Comparison of ENCODE assay signal across 25 mouse cellular contexts in the genomic region with DNA sequence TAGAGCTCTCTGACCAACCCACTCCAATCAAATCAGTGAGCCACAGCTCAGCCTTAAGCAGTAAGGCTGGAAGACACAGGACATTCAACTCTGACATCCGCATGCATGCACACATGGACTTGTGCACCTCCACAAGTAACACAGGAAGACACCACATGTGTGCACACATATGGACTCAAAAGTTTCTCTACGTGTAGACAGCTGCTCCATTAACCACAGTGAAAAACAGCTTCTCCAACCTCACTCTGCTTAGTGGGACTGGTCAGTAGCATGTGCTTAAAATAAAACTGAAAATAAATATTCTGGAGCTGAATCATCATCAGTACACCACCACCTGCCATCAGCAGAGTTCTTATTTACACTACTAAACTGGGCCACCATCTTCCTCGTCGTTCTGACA.
"Had no signal": no experiment of that assay in that cellular context is flagged by ENCODE, and none has a peak within 500 bp of the region (broad histone marks: within the 10 kb centered on the region; RNA-seq: fewer than 3 reads in every experiment).

No protein-coding gene starts in this region.

- H3K4me3 ChIP-seq: heart, embryonic 10.5 days; heart, embryonic 12.5 days; hindbrain, embryonic 10.5 days; hindbrain, embryonic 12.5 days; kidney, embryonic 15.5 days; layer of hippocampus, adult 2 months; limb, embryonic 13.5 days; limb, embryonic 15.5 days; liver, embryonic 12.5 days had no signal

- H3K9me3 ChIP-seq: heart, embryonic 10.5 days; heart, embryonic 12.5 days; hindbrain, embryonic 10.5 days; hindbrain, embryonic 12.5 days; kidney, embryonic 15.5 days; limb, embryonic 13.5 days; limb, embryonic 15.5 days; liver, embryonic 12.5 days had no signal

- H3K27ac ChIP-seq: heart, embryonic 10.5 days; hindbrain, embryonic 10.5 days; hindbrain, embryonic 12.5 days; hindbrain, embryonic 14.5 days; kidney, embryonic 15.5 days; kidney, postnatal 0 days; layer of hippocampus, adult 2 months; limb, embryonic 13.5 days; limb, embryonic 15.5 days; liver, embryonic 12.5 days; liver, embryonic 14.5 days had no signal

- H3K36me3 ChIP-seq: heart, embryonic 10.5 days; heart, embryonic 12.5 days; hindbrain, embryonic 10.5 days; hindbrain, embryonic 12.5 days; kidney, embryonic 15.5 days; limb, embryonic 13.5 days; limb, embryonic 15.5 days; liver, embryonic 12.5 days had no signal

- H3K27me3 ChIP-seq: heart, embryonic 12.5 days; hindbrain, embryonic 12.5 days; kidney, embryonic 15.5 days; limb, embryonic 13.5 days; limb, embryonic 15.5 days; liver, embryonic 12.5 days had no signal

- H3K9ac ChIP-seq: heart, embryonic 12.5 days; hindbrain, embryonic 12.5 days; hindbrain, embryonic 14.5 days; kidney, embryonic 15.5 days; limb, embryonic 13.5 days; limb, embryonic 15.5 days; liver, embryonic 12.5 days; liver, embryonic 14.5 days had no signal

- H3K4me1 ChIP-seq: heart, embryonic 12.5 days; hindbrain, embryonic 10.5 days; hindbrain, embryonic 12.5 days; kidney, embryonic 15.5 days; limb, embryonic 13.5 days; limb, embryonic 15.5 days; liver, embryonic 12.5 days had no signal

- H3K4me2 ChIP-seq: heart, embryonic 12.5 days; hindbrain, embryonic 12.5 days; hindbrain, embryonic 14.5 days; kidney, embryonic 15.5 days; limb, embryonic 13.5 days; limb, embryonic 15.5 days; liver, embryonic 12.5 days had no signal

- DNase-seq: gastrocnemius, postnatal 14 days; heart, adult 18-20 months; heart, postnatal 10 days; heart, postnatal 4 days; kidney, adult 11 months; kidney, adult 2 months; kidney, adult 9 months; kidney, postnatal 14 days; kidney, postnatal 4 days; left cerebral cortex, postnatal 4 days had no signal

- ATAC-seq: hindbrain, embryonic 16.5 days; inflammation-experienced regulatory T-cells, adult 6 months; intestine, embryonic 16.5 days; liver, embryonic 12.5 days had no signal
